Mouse (Mus musculus): Measurements from ENCODE around the gene Daam1.

The Daam1 gene

GRCm38 (mm10) chr12:71830607-71831257, at the start of gene Daam1:
Gene Daam1 (plus strand): TSS chr12:71831078.
- peak; percentile 99 for DNase-seq

- no peak for DNase-seq
Observed at GRCm38 (mm10) chr12:71781220-71781619, 49.7 kb upstream of the Daam1 start.

GRCm38 (mm10) chr12:71783970-71784369, 46.9 kb upstream of the Daam1 start:
- no peak for DNase-seq

GRCm38 (mm10) chr12:71784666-71785255, 46.1 kb upstream of the Daam1 start:
- DNase-seq: no peak

- DNase-seq: no peak
Observed at GRCm38 (mm10) chr12:71786521-71786920, 44.4 kb upstream of the Daam1 start.

- DNase-seq: no peak
Observed at GRCm38 (mm10) chr12:71788791-71789190, 42.1 kb upstream of the Daam1 start.

- no peak for DNase-seq
Observed at GRCm38 (mm10) chr12:71790581-71790980, 40.3 kb upstream of the Daam1 start.

- no peak for DNase-seq
Observed at GRCm38 (mm10) chr12:71793114-71793513, 37.8 kb upstream of the Daam1 start.

GRCm38 (mm10) chr12:71795626-71796025, 35.3 kb upstream of the Daam1 start:
- DNase-seq: no peak

- no peak for DNase-seq
Observed at GRCm38 (mm10) chr12:71796517-71796916, 34.4 kb upstream of the Daam1 start.

- peak; percentile 45 for DNase-seq
Observed at GRCm38 (mm10) chr12:71807306-71807705, 23.6 kb upstream of the Daam1 start.

GRCm38 (mm10) chr12:71808631-71809030, 22.2 kb upstream of the Daam1 start:
- no peak for DNase-seq

- DNase-seq: no peak
Observed at GRCm38 (mm10) chr12:71809550-71809949, 21.3 kb upstream of the Daam1 start.

- no peak for DNase-seq
Observed at GRCm38 (mm10) chr12:71812567-71812966, 18.3 kb upstream of the Daam1 start.

- no peak for DNase-seq
Observed at GRCm38 (mm10) chr12:71813251-71813650, 17.6 kb upstream of the Daam1 start.

GRCm38 (mm10) chr12:71813761-71814160, 17.1 kb upstream of the Daam1 start:
- no peak for DNase-seq

GRCm38 (mm10) chr12:71820094-71820493, 10.8 kb upstream of the Daam1 start:
- DNase-seq: no peak

- no peak for DNase-seq
Observed at GRCm38 (mm10) chr12:71821272-71821671, 9.6 kb upstream of the Daam1 start.

GRCm38 (mm10) chr12:71821743-71822142, 9.1 kb upstream of the Daam1 start:
- peak; percentile 40 for DNase-seq

- DNase-seq: no peak
Observed at GRCm38 (mm10) chr12:71824927-71825326, 6.0 kb upstream of the Daam1 start.

- DNase-seq: no peak
Observed at GRCm38 (mm10) chr12:71830139-71830538, 739 bp upstream of the Daam1 start.

GRCm38 (mm10) chr12:71831258-71832087, 595 bp downstream of the Daam1 start:
- DNase-seq: peak; percentile 38

- DNase-seq: peak; percentile 78
Observed at GRCm38 (mm10) chr12:71832225-71832624, 1.3 kb downstream of the Daam1 start.

- DNase-seq: no peak
Observed at GRCm38 (mm10) chr12:71834041-71834440, 3.2 kb downstream of the Daam1 start.
